13 mouse cellular contexts compared by ENCODE assay signal in the genomic region with DNA sequence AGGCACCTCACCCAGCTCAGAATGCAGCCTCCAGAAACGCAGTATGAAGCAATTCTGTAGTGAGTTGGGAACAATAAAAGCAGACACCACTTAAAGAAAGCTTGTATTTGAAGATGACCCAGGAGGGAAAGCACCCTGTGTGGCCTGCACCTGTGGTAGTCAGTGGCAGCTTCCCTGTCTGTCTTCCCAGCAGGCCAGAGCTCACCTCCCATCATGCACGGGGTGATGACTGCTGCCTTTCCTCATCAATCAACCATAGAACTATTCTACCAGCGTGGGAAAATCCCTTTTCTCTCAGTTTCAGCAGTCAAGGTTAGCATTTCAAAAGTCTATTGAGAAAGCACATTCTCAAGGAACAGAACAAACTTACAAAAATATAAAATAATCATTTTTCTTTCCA.
"Had no signal": no experiment of that assay in that cellular context is flagged by ENCODE, and none has a peak within 500 bp of the region (broad histone marks: within the 10 kb centered on the region; RNA-seq: fewer than 3 reads in every experiment).

No protein-coding gene starts in this region.

- H3K4me3 ChIP-seq: limb, embryonic 10.5 days; liver, embryonic 15.5 days; midbrain, embryonic 10.5 days; stomach, embryonic 15.5 days had no signal

- H3K27ac ChIP-seq: kidney, postnatal 0 days; limb, embryonic 10.5 days; liver, embryonic 15.5 days; midbrain, embryonic 10.5 days; stomach, embryonic 15.5 days had no signal

- H3K36me3 ChIP-seq: limb, embryonic 10.5 days; liver, embryonic 15.5 days; midbrain, embryonic 10.5 days; stomach, embryonic 15.5 days had no signal

- H3K4me1 ChIP-seq: liver, embryonic 15.5 days; stomach, embryonic 15.5 days had no signal

- H3K9me3 ChIP-seq: limb, embryonic 10.5 days; liver, embryonic 15.5 days; midbrain, embryonic 10.5 days; stomach, embryonic 15.5 days had no signal

- ATAC-seq: lung, postnatal 0 days; midbrain, embryonic 16.5 days had no signal

- H3K27me3 ChIP-seq: liver, embryonic 15.5 days; stomach, embryonic 15.5 days had no signal

- H3K4me2 ChIP-seq: liver, embryonic 11.5 days; liver, embryonic 15.5 days; stomach, embryonic 15.5 days had no signal

- H3K9ac ChIP-seq: liver, embryonic 15.5 days; stomach, embryonic 15.5 days had no signal

- DNase-seq: kidney, postnatal 36 days; lung, adult 2 months; lung, postnatal 4 days; right cerebral cortex, postnatal 14 days; thymus, postnatal 36 days had no signal
